Mouse (Mus musculus): Measurements from ENCODE around the gene Tub.

The Tub gene

GRCm38 (mm10) chr7:109031331-109031730, 81.2 kb downstream of the Tub start:
- DNase-seq, result no peak

DNA sequence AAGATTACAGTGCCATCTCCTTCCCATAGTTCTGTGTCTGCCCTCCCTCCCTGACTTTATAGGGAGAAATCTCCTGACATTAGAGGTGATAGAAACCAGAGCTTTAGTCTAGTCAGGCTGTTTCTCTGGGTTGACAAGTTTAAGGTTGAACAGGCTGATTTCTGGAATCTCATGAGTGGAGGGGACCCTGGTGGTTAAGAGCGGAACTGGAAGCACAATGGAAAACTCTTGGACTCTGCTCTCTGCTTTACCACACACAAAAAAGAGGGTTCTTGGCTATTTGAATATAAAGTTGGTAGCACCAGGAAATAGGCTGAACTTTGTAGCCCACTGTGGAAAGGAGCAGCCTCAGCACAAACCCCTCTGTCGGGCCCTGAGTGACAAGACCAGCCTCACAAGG, 81.9 kb downstream of the Tub start:
- DNase-seq, result no peak

DNA sequence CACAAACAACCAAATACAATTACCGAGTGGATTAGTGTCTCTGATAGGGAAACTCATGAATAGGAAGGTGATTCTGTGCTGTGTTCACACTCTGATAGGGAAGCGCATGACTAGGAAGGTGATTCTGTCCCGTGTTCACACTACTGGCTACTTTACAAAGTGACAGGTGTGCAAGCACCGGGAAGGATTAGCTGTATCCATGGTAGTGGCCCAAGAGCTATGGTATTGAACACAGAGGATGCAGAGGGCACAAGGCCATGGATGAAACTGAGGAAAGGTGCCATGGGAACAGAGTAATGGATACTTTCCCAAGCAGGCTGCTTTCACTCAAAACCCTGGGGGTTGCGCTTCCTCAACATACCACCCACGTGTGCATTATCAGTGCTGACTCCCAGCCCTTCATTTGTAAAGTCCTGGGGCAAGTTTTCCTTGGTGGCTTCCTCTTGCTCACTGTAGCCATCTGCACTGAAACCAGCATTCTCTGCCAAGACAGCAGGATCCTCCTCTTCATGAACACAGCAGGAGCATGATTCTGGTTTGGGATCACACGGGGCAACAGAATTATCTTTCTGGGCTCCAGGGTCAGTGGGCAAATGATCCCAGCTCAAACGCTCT, 88.1 kb downstream of the Tub start:
- DNase-seq, result no peak

- no peak for DNase-seq
Observed at GRCm38 (mm10) chr7:109038987-109039386, 88.8 kb downstream of the Tub start.

- DNase-seq, result no peak
Observed at GRCm38 (mm10) chr7:109039445-109039844, 89.3 kb downstream of the Tub start.

GRCm38 (mm10) chr7:109045876-109046275, 95.7 kb downstream of the Tub start:
- DNase-seq, result no peak

- no peak for DNase-seq
Observed at GRCm38 (mm10) chr7:109050831-109051230, 100.7 kb downstream of the Tub start.

GRCm38 (mm10) chr7:109059536-109059935, 109.4 kb downstream of the Tub start:
- DNase-seq, result no peak

DNA sequence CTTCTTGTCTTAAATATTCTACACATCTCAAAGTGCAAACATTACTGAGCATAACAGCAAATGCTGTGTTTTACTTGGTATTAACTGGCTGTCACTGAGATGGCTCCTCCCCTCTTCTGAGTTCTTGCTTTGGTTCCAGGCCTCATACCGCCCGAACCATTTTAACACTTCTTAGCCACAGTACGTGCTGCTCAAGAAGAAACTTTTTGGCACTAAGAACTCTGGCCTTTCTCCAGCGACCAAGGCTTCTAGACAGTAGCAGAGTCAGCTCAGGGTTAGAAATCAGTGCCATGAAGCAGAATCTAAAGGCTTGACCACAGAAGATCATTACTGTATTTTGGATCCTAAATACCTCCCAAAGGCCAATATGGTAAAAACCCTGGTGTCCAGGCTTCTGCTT, 119.5 kb downstream of the Tub start:
- no peak for DNase-seq

GRCm38 (mm10) chr7:109072326-109072725, 122.2 kb downstream of the Tub start:
- no peak for DNase-seq

DNA sequence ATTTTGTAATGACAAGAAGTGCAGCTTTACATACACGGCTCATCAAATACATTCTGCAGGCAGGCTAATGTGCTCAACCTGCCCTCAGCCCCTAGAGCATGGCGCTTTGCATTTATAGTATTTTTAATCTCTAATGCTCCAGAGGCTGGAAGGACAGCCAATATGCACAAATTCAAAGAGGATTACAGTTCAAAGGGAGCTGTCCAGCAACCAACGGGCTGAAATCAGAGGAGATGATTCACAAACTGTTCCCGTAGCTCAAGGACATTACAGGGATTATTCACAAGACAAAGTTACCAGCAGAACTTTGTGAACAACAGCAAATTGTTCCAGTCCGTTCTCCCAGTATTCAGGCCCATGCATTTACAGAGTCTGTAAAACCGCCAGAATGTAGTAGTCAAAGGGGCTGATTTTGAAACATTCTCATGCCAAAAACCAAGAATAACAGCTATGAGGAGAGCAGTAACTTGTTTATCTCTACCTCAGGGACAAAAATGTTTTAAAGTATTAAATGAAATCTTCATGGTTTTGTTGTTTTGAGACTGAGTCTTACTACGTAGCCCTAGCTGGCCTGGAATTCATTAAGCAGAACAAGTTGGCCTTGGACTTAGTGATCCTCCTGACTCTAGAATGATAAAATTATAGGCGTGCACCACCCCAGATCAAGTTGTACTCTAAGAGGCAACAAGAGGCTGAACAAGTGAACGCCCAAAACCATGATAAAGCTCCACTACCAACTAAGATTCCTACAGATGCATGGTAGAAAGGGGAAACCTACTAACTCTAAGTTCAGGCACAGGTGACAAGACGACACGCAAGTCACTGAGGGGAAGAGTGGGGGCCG, 132.4 kb downstream of the Tub start:
- DNase-seq, result no peak

DNA sequence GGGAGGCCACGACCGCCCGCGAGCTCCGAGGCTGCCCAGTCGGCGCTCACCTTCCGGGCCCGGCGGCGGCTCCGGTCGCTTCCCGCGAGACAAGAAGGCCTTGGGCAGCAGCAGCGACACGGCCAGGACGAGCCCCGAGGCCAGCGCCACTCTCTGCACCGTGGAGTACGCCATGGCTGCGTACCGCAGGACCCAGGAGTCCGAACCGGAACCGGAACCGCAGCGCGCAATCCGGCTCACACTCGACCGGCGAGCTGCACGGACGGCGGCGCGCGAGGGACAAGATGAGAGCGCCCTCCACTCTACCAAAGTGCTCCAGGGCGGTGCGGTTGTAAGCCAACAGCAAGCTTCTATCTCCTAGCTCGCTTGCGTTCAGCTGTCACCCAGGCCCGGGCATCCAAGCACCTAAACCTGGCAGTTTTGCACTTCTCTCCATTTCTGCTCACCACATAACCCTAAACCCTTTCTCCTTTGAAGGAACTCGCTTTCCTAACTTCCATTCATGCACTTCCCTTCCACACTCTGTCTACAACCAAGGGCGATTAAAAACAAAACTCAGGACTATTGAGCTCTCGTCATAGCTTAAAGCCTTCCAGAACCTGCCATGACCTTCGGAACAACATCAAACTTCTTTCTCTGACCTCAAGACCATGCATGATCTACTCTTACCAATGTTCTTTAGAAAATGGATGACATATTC, 133.1 kb downstream of the Tub start, which contains the start of gene Ric3:
TSS of gene Ric3 (minus strand) at position 219 of the 700 bp plus-strand sequence.
- DNase-seq, result peak in 1 of 2 experiments; percentile 1

- DNase-seq, result no peak
Observed at GRCm38 (mm10) chr7:109083813-109084184, 133.7 kb downstream of the Tub start.
